Mouse (Mus musculus): ENCODE data around the gene Gstm2. TPM values are rescaled to one million over a fixed set of nuclear protein-coding genes. Genes with fewer than 3 reads are reported as not detected.

Gene Gstm2
- 58.5 and 81.9 TPM in 2 replicates for polyA plus RNA-seq (2012; rRNA removed; ENCODE audit: low replicate concordance)

DNA sequence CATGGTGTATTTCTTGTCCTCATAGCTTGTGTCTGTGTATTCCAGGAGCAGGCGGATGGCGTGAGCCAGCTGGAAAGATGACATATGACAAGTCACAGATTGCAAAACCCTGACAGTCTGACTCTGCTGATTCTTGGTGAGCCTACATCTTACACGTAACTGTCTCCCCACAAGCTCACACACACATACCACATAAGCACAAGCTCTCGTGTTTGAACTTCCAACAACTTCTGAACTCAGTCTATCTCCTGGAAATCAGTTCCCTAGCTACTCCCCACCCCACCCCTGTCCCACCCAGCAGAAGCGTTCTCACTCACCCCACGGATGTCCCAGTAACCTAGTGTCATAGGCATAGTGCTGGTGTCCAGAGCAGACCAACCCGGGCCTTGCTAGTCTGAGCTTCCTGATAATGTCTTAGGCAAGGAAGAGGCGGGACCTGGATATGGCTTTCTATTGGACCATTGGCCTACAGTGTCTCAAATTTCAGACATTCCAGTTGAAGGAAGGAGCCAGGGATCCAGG, at the start of gene Gstm2:
Gene Gstm2 (minus strand): TSS at position 413 of the 522 bp plus-strand sequence.

DNA sequence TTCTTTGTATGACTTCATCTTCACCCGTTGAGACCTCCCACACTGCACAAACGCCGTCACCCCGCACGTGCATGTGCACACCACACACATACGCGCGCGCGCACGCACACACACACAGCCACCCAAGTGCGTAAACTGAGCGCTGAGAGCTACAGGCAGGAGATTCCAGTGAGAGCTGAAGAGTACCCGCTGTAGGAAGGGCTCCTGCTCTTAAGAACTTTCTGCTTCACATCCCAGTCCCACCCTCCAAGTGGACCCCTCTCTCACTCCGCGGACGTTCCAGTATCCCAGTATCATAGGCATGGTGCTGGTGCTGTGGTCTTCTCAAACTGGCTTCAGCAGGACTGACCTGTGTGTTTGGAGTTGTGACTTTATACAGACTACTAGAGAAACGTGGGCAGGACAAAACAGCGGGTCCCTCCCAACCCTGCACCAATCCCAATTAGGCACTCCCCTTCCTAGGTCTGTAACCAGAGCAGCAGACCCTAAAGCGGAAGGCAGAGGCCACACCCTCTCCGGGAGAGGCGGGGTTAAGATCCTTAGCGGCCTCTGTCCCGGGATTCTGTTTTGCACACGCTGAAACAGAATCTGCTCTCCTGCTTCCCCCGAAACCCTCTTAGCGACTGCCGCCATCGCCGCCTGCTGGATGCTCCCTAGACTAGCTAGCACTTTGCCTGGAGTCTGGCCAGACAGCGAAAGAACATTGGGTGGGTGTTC, 31.4 kb upstream of the Gstm2 start, which contains the start of gene Gstm1:
Gene Gstm1 (minus strand): TSS at position 501 of the 717 bp plus-strand sequence.

DNA sequence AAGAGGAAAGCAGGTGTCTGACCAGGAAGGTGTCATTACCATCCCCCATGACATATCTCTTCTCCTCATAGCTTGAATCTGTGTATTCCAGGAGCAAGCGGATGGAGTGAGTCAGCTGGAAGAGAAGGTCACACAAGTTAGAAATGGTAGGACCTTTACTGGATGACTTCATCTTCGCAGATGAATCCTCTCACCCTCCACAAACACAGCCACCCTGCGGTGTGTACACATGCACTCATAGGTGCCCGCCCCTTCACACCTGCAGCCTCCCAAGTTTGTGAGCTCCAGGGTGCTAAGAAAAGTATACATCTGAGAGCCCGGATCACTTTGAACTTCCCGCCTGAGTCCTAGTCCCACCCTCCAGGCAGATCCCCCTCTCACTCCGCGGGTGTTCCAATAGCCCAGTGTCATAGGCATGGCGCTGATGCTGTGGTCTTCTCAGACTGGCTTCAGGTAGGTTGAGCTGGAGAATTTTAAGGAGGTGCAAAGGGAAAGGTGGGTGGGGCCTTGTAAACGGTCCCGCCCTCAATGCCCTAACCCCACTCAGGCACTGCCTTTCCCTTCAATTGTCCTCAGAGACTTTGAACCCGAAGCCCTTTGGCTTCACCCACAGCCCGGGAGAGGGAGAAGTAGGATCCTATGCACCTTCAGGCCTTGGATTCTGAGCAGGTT, 17.4 kb downstream of the Gstm2 start, which contains the start of gene Gstm3:
Gene Gstm3 (minus strand): TSS at position 560 of the 672 bp plus-strand sequence.

DNA sequence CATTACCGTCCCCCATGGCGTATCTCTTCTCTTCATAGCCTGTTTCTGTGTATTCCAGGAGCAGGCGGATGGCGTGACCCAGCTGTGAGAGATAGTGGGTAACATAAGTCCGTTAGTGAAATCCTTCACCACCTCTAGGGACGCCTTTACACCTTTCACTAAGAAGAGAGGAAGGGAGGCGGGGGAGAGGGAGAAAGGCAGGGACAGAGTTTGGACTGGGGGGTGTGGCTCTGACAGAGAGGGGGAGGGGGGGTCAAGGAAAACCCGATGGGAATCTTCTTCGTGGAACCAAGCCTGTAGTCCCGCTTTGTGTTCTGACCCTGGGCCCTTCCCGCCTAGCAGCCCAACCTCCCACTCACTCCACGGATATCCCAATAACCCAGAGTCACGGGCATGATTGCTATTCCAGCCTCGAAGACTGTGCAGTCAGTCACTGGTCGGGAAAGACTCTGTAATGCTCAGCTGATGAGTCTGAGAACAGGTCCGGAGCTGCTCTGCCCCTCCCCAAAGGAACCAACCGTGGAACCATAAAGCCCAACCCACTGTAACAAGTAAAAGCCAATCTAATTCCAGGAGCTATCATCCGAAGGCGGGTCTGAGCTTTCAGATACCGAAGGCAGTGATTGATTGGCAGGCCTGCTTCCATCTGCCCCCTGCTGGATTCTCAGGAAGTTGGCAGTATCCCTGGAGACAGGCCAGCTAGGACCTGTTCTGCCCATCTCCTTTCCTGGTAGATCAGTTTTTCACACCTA, 42.8 kb downstream of the Gstm2 start, which contains the start of gene Gstm6:
Gene Gstm6 (minus strand): TSS at position 511 of the 752 bp plus-strand sequence.

Other genes starting within 250 kb of the Gstm2 start
- gene Csf1, start 226.0 kb downstream of the Gstm2 start, polyA plus RNA-seq (2012; rRNA removed; ENCODE audit: low replicate concordance), result 8.5 and 8.9 TPM in 2 replicates
- 122 and 277 TPM in 2 replicates for gene Eps8l3, start 109.2 kb downstream of the Gstm2 start, polyA plus RNA-seq (2012; rRNA removed; ENCODE audit: low replicate concordance)
- gene Gstm5, start 90.6 kb downstream of the Gstm2 start, polyA plus RNA-seq (2012; rRNA removed; ENCODE audit: low replicate concordance), result 7.9 and 10.3 TPM in 2 replicates
- 21.0 and 35.6 TPM in 2 replicates for gene Gstm7, start 54.6 kb downstream of the Gstm2 start, polyA plus RNA-seq (2012; rRNA removed; ENCODE audit: low replicate concordance)
- gene Gstm6, start 42.7 kb downstream of the Gstm2 start, polyA plus RNA-seq (2012; rRNA removed; ENCODE audit: low replicate concordance), result 33.2 and 37.8 TPM in 2 replicates
- 1,815 and 2,207 TPM in 2 replicates for gene Gstm3, start 17.2 kb downstream of the Gstm2 start, polyA plus RNA-seq (2012; rRNA removed; ENCODE audit: low replicate concordance)
- gene Gstm1, start 31.5 kb upstream of the Gstm2 start, polyA plus RNA-seq (2012; rRNA removed; ENCODE audit: low replicate concordance), result 1,678 and 2,863 TPM in 2 replicates
- gene Gstm4, start 58.4 kb upstream of the Gstm2 start, polyA plus RNA-seq (2012; rRNA removed; ENCODE audit: low replicate concordance), result 37.9 and 55.2 TPM in 2 replicates
- 98.1 and 166 TPM in 2 replicates for gene Ampd2, start 100.2 kb upstream of the Gstm2 start, polyA plus RNA-seq (2012; rRNA removed; ENCODE audit: low replicate concordance)
- gene Gnat2, start 106.3 kb upstream of the Gstm2 start, polyA plus RNA-seq (2012; rRNA removed; ENCODE audit: low replicate concordance), result 0.33 and 0.88 TPM in 2 replicates
- gene Gnai3, start 159.7 kb upstream of the Gstm2 start, polyA plus RNA-seq (2012; rRNA removed; ENCODE audit: low replicate concordance), result 6.3 and 6.4 TPM in 2 replicates
- gene Gpr61, start 168.4 kb upstream of the Gstm2 start, polyA plus RNA-seq (2012; rRNA removed; ENCODE audit: low replicate concordance), result not detected in 2 replicates
- 12.4 and 17.7 TPM in 2 replicates for gene Amigo1, start 199.9 kb upstream of the Gstm2 start, polyA plus RNA-seq (2012; rRNA removed; ENCODE audit: low replicate concordance)
- gene Cyb561d1, start 214.8 kb upstream of the Gstm2 start, polyA plus RNA-seq (2012; rRNA removed; ENCODE audit: low replicate concordance), result 7.8 and 8.4 TPM in 2 replicates
- gene Atxn7l2, start 224.5 kb upstream of the Gstm2 start, polyA plus RNA-seq (2012; rRNA removed; ENCODE audit: low replicate concordance), result 11.8 and 14.4 TPM in 2 replicates
- 6.7 and 11.3 TPM in 2 replicates for gene Sypl2, start 240.2 kb upstream of the Gstm2 start, polyA plus RNA-seq (2012; rRNA removed; ENCODE audit: low replicate concordance)